Mouse (Mus musculus) layer of hippocampus, postnatal 10 days (tissue): ENCODE measurements at regions not wholly inside any gene's neighbourhood (a gene's known extent, or its start where the extent isn't known, plus 50 kb on each side); places are given as distances from the start of the nearest gene placed in this dataset.
"Not testable (repeated sequence)": the region's sequence is repeated elsewhere in the genome, so short reads cannot be mapped to it uniquely, and the experiment has no call there.

Source experiments
- DNase-seq, 2 experiments: peaks; one replicate each; pipeline ENCODE4 v3.0.0; 2021; ENCODE audit warnings: low spot score in 2 of 2

DNA sequence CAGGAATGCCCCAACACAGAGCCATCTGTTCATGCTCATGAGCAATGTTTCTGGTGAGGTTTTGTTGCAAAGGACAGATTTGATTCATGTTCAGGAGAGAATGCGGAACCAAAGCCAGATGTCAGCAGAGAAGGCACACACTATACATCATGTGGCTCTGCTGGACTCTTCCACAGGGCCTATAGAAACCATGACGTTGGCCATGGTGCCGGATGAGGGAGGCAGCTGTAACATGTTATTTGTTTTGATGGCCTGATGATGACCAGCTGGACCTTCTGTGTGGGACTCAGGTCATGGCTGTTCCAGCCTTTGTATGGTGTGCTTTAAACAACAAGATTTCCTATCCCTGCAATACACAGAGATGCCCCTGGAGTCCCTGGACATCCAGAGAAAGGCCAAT, 105.5 kb upstream of the Tcerg1l start:
- DNase-seq = no peak

DNA sequence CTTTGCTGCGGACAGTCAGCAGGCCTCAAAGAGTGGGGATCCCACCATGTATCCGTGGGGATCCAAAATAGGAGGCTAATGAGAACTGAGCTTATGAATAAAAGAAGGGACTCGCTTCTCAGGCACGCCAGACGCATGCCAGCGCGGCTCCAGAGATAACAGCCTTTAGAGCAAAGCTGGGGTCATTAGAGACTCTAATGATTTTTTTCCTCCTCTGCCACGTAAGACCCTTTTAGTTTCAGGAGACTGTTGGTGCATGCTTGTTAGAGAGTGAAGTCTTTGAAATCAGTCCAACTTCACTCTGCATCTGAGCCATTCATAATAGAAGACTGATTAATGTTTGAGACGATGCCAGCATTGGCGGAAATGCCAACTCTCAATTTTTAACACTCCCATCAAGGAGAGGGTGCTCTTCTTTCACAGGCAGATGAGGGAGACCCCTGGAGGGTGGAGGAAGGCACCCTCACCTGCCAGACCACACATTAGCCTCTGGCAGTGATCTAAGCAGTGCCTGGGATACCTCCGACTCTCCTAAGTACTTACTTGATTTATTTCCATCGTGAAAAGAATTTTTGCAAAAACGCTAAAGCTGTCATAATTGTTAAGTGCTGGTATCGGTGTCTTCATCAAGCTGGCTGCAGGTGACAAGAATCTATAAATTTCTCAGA, 104.0 kb upstream of the Tcerg1l start:
- peak; percentile 31 to 52 for DNase-seq

DNA sequence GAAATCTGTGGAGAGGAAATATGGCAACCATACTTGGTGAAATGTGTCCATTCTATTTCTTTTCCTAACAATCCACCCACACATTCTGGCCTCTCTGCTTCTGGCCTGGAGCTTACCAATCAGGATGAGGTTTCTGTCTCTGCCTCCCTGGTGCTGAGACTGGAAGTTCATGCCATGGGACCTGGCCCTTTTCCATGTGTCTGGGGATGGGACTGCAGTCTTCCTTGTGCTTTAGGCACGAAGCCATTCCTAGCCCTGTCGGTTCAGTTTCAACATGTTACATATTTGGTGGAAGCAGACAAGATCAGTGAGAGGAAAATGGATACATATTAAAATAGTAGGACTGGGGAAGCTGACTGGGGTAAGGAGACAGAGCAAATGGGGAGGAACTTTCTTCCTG, 100.2 kb upstream of the Tcerg1l start:
- DNase-seq = no peak

- peak; percentile 22 to 42 for DNase-seq
These were observed 99.7 kb upstream of the Tcerg1l start for GRCm38 (mm10) chr7:138497202-138497601.

DNA sequence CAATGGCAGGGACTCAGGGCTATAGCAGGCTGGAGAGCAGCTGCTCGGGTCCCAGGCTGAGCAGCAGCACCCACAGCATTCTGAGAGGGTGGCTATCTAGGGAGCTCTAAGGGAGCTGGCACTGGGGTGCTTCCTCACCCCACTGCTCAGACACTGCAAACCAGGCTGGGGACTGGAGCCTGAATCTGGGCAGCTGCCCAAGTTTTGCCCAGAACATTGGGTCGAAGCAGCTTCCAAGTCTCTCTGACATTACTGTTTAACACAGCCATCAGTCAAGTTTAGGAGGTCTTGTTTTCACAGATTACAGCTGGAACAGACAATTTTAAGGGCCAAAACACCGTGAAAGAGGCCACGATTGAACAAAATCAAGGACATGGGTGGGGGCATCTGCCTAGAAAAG, 96.1 kb upstream of the Tcerg1l start:
- no peak for DNase-seq

- no peak for DNase-seq
These were observed 94.7 kb upstream of the Tcerg1l start for GRCm38 (mm10) chr7:138492261-138492660.

DNA sequence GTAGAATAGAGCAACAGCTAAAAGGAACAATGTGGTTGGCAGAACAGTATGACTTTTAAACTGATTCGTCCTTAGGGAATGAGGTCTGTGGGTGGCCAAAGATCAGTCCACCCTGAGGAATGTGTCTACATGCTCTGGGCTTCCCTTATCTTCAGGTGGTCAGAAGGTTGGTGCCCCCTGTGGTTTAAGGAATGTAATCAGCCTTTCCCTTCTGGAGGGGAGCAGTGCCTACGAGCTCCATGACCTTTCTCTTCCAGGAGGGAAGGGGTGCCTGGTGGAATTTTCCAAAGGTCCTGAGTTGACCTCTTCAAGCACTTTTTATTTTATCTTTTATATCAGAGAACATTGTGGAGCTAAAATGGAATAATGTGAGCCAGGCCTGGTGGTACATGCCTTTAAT, 91.9 kb upstream of the Tcerg1l start:
- no peak for DNase-seq

GRCm38 (mm10) chr7:138488201-138488720, 90.7 kb upstream of the Tcerg1l start:
- no peak for DNase-seq

GRCm38 (mm10) chr7:138472891-138473455, 75.4 kb upstream of the Tcerg1l start:
- DNase-seq = no peak

DNA sequence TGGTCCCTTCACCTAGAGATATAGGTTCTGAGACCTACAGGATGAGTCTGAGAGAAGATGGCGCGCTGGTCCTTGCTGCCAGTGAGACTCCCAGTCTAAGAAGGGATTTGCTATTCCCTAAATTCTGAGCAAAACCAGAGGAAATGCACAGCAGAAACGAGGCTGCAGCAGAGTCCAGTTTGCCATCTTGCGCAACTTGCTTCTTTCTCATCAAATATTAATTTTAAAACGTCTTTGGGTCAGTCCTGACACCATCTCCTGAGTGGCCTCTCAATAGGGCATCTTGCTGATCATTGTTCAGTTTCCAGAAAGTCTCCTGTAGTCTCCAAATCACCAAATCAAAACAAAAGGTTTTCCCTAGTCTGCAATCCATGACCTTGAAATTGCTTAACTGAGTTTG, 74.8 kb upstream of the Tcerg1l start:
- DNase-seq = no peak

DNA sequence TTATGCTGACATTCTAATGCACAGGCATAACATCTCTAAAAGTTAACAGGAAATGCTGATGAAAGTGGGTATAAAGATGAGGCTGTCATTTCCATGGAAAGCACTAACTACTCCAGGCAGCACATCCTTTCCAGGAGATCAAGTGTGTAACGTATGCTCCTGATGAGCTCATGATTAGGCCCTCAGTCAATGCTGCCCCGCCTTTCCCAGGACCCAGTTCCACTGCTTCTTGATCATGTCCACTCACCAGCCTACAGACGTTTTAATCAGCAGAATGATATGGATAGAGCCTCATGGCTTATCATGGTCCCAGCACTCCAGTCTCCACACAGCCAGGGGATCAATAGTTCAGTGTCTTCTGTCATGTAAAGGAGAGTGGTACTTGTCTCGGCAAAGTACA, 71.7 kb upstream of the Tcerg1l start:
- no peak for DNase-seq

GRCm38 (mm10) chr7:138468436-138468835, 70.9 kb upstream of the Tcerg1l start:
- DNase-seq = no peak

DNA sequence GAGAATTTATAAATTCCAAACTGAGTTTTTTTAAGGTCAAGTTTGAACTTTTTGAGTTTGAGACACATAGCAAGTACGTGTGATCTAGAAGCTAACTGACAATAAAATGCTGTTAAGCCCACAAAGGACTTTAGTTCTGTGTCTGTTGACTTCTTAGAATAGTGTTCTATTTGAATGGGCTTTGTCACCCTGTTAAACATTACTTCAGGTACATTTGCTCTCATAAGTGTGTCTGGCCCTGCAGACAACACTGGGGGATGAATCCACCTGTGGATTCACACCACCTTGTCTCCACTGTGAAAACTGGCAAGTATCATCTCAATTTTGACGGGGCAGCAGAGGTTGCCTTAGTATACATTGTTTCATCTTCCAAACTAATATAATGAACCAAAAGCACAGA, 70.5 kb upstream of the Tcerg1l start:
- DNase-seq = no peak

DNA sequence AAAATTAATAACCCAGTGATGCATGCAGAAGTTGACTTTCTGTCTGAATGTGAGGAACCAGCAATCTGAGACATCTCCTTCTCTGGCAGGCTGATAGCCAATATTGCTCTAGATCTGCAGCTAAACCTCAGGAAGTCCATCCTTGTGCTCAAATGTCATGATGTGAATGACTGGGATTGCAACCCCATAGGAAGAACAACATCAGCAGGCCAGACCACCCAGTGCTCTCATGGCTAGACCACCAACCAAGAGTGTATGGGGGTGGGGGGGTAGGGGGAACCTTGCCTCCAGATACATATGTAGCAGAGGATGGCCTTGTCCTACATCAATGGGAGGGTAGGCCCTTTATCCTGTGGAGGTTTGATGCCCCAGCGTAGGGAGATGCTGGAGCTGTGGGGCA, 69.9 kb upstream of the Tcerg1l start:
- no peak for DNase-seq

- DNase-seq = no peak
These were observed 60.4 kb upstream of the Tcerg1l start for GRCm38 (mm10) chr7:138457964-138458363.

DNA sequence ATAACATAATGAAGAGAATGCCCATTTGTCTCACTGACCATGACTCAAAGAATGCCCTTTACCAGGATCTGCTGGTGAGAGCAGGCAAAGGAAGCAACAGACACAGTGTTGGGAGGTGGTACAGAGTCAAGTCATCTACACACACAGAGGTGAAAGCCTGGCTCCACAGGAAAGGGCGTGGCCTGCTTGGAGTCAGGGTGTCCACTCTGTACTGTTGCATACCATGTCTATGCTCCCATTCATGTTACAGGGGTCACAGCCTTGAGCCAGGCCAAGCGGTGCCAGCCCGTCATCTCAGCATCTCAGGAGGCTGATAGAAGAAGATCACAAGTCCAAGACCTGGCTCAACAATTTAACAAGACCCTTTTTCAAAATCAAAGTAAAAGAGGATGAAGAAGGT, 57.8 kb upstream of the Tcerg1l start:
- no peak for DNase-seq

- DNase-seq = not testable (repeated sequence)
These were observed 57.1 kb upstream of the Tcerg1l start for GRCm38 (mm10) chr7:138454498-138455225.

DNA sequence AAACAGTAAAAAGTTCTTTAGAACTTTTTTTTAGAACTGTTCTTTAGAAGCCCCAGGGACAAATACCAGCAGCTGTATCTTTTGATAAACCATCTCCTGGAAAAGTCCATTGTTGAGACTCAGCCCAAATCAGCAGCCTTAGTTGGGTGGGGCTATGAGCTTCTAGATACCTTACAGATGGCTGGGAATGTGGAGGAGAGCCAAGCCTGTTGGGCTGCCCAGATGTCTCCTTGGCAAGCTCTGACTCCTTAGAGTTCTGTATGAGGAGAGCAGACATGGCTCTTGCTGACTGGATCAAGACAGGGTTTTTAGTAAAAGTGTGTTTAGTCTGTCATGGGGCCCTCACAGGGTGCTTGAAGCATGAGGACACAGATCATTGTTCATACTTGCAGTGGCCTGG, 53.8 kb upstream of the Tcerg1l start:
- no peak for DNase-seq

DNA sequence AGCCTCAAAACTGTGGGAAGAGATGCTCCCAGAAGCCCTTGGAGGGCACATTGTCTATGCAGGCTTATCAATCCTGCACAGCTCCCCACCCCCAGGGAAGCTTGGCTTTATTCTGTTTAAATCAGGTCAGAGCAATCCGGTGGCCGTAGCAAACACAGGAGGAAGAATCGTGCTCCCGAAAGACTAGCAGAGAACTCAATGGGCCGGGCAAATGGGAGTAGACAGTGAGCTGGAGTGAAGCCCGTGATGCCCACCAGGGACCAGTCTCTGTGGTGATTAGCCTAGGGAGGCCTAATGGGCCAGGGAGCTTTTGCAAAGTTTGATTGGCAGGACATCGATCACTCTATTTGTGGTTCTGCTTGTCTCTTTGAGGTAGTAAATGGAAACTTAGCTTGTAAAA, 51.0 kb upstream of the Tcerg1l start:
- DNase-seq = no peak
